Mouse (Mus musculus) urinary bladder, postnatal 25 days (tissue): ENCODE results near the gene Cdc42ep3.

Experiments
- DNase-seq: peaks from one replicate; pipeline ENCODE4 v3.0.0; 2022; ENCODE audit warnings: low spot score

Gene Cdc42ep3

DNA sequence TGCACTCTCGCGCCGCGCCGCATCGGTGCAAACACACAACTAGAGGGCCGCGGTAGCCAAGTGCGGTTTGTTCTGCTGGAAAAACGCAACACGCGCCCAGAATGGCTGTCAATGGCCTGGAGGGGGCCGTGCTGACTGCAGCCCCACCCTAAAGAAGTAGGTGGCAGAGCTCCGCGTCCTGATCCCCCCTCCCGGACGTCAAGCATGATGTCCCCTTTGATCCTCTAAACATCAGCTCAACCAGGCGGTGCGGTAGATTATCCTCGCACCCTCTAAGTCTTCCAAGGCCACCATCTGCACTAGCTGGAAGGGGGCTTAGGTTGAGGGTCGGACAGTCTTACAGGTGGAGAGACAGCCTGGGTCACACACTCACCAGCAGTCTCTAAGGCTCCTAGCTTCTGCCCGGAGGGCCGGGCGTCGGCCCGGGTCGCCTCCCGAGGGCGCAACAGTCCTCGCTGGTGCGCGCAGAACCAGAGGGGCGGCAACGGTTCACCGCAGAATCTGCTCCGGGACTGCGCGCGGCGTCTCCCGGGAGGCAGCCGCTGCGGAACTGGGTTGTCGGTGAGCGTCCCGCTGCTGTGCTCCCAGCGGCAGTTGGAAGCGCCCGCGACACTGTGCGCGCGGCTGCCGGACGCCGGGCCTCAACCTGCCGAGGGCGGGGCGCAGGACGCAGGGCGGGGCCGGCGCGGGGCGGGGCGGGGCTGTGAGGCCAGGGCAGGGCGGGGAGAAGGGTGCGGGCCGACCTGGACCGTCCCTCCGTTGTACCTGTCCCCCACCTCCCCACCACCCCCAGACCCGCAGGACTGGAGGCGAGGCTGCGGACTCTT lies at the start of gene Cdc42ep3:
TSS of gene Cdc42ep3 (minus strand) at position 648 of the 827 bp plus-strand sequence.
- DNase-seq = peak; percentile 78

DNA sequence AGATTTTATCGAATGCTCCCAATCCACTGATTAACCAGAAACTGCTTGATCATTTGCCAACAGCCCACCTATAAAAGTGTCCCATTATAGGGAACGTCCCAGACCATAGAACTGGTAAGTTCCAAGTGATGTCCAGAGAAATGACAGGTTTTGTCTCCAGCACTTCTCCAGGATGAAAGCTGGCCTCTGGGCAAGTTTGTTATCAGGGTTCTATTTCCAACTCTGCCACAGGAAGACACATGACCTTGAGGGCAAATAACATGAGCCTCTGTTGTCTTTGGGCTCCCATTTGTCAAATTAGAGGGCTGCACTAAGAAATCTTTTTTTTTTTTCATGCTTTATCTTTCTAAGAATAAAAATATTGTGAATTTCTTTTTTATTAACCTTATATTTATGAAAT lies 45.5 kb upstream of the Cdc42ep3 start:
- no peak for DNase-seq

DNA sequence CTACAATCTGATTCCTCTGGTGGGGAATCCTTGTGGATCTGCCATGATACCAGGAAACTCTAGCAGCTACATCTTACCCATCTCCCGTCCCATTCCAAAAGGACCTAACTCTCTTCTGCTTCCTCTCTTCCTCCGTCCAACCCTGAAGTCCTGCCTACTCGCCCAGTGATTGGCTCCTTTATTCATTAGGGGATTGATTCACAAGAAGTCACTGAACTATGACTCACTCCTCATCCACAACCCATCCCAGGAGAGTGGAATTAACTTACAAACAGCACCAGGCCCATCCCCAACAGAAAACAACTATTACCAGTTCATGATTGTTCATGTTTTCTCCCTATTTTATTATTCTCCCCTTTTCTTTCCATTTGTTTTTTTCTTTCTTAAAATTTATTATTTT lies 43.5 kb upstream of the Cdc42ep3 start:
- no peak for DNase-seq

DNA sequence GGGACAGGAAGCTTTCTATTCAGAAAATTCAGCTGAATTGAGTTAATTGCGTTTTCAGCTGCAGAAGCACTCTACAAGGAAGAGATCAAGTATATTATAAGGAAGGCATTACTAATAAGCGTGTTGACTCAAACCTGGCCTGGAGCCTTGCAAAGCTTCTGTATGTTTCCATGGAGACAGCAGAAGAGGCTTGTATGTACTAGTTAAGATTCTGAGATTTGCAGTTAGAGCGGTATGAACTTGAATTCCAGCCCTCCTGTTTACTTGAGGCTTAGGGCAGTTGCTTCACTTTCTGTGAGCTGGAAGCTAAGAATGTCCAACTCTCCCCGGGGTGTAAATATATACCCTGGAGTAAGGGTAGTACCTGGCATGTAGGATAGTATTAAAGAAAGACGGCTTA lies 39.9 kb upstream of the Cdc42ep3 start:
- no peak for DNase-seq

DNA sequence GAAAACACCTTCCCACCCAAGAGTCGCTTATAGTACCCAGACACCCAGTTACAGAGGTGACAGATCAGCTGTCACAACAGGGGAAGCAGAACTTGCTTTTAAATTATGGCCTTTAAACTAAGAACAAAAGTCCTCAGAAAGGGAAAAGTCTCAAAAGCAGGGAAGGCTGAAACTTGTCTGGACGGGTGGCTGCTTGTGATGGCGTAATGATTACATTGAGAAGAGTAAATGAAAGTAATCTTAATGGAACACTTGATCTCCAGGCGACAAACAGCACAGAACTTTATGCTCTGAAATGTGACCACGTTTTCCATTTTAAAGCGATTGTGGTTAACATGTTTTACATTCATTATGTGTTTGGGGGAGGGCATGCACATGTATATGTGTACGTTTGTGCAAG lies 39.0 kb upstream of the Cdc42ep3 start:
- DNase-seq = no peak

DNA sequence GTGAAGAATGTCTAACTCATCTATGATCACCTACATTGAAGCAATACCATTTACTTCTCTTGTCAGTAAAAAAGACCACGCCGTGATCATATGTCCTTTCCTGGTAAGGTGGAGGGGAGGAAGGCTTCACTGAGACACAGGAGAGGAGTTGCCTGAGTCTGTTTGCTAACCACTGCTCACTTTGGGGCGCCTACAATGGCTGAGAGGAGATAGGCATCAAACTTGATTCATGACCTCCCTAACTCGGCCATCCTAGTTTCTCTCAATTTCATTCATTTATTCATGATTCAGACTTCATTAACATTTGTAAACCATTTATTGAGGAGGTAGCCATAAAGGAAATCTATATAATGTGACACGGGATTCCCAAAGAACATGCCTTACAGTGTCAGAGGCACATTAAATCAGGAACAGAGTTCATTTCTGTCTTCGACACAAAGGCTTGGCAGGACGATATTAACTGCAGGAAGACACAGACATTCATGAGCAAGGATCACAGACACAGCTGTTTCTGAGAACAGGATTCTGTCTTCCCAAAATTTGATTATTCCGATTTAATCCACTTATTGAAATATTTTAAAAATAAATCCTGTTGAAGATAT lies 32.7 kb upstream of the Cdc42ep3 start:
- DNase-seq = no peak

DNA sequence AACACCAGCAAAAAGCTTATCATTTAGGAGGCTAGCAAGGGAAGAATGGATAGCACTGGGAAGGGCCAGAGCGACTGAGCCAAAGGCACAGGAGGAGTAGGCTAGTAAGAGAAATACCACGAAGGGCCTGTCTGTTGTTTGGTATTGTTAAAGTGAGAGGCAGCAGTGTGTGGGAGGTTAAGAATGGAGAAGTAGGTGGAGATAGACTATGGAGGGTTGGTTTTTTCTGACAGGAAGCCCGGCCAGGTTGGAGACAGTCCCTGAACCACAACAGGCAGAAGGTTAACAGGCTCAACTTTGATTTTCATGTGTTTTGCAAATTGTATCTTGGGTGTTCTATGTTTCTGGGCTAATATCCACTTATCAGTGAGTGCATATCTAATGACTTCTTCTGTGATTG lies 26.6 kb upstream of the Cdc42ep3 start:
- no peak for DNase-seq

DNA sequence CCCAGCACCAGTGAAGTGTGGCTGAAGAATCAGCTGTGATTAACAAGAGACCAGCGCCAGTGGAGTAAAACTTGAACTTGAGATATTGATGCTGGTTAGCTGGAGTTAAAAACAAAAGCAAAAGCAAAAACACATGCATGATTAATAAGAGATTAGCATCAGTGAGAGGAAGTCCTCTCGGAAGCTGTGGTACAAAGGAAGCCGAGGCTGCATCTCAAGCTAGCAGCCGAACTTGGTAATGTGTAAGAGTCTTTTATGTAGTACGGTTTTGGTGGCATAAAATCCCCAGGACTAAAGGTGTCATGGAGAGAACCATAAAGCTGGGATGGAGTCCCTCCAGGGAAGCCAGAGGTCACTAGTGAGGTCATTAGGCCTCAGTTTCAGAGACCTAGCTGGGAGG lies 24.3 kb upstream of the Cdc42ep3 start:
- DNase-seq = no peak

DNA sequence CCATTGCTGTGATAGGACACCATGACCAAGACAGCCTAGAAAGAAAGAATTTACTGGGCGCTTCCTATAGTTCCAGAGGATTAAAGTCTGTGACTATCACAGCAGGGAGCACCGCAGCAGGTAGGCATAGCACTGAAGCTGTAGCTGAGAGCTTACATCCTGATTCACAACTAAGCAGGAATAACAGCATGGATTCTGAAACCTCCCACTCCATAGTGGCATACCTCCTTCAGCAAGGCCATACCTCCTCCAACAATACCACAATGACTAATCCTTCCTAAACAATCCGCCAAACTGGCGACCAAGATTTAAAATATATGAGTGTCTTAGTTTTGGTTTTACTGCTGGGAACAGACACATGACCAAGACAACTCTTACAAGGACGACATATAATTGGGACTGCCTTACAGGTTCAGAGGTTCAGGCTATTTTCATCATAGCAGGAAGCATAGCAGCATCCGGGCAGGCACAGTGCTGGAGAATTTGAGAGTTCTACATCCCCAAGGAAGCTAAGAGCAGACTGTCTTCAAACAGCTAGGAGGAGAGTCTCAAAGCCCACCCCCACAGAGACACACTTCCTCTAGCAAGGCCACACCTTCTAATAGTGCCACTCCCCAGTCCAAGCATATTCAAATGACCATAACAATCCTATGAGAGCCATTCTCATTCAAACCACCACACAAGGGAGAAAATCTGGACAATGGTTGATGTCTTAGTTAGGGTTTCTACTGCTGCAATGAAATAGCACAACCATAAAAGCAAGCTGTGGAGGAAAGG lies 21.7 kb upstream of the Cdc42ep3 start:
- no peak for DNase-seq

DNA sequence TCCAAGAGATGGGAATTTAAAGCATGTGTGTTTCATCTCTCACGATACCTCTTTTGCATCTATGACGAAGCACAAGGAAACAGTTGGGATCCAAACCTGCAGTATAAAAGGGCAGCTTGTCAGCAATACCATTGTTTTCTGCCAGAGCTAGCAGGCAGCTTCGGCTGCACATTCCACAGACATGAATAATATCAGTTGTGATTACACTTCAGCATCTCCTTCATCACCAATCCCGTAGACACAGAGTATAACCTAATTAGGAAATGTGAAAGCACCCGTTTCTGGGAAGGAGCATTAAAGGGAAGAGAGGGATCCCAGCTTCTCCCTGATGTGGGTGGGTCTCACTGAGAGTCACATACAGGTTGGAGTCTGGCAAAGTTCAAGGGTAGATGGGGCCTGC lies 18.1 kb upstream of the Cdc42ep3 start:
- no peak for DNase-seq

DNA sequence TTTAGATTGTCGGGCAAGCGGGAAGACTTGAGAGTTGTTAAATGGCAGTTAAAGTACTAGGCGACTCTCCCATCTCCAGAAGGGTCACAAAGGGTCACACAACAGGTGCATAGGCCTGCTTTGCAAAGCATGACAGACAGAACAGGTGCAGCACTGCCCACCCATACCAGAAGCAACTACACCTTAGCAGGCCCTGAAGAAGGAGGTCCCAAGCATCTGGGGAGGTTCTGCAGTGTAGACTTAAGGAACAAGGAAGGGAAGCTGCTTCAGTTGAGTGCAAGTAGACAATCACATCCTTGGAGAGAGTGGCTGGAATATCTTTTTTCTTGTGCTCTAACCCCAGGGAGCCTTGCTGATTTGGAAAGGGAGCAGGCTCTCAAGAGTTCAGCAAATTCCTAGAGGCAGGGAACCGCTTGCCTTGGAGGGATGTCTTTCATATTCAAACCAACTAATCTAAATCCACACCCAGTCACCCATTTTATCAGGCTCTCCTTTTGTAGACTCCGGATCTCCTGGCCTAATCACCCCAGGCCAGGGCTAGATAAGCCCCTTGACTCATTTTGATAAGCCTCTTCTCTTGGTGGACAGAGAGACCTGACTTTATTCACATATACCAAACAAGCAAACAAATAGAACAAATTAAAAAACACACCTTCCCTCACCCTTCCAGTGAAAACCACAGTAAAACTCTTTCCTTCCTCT lies 10.0 kb upstream of the Cdc42ep3 start:
- no peak for DNase-seq

DNA sequence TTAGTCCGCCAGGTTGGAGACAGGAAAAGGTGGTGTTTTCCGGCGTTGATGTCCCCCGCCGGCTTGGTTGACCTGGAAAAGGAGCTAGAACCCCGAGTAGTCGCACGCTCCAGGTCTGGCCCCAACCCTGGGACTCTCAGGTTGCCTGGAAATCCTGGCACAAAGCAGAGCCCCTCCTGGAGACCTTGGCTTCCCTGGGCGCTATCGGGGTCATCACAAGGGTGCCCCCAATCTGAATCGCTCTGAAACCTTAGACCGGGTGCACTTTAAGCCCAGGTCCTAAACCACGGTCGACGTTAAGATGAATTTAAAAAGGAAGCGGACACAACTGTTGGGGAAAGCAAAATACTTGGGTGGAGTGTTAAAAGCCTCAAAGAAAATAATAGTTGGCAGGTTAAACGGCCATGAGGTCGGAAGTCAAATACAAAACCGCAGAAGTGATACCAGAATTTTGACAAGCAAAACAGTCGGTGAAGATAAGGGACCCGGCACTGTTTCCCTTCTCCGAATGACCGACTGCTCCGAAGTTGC lies 1.2 kb upstream of the Cdc42ep3 start:
- no peak for DNase-seq

DNA sequence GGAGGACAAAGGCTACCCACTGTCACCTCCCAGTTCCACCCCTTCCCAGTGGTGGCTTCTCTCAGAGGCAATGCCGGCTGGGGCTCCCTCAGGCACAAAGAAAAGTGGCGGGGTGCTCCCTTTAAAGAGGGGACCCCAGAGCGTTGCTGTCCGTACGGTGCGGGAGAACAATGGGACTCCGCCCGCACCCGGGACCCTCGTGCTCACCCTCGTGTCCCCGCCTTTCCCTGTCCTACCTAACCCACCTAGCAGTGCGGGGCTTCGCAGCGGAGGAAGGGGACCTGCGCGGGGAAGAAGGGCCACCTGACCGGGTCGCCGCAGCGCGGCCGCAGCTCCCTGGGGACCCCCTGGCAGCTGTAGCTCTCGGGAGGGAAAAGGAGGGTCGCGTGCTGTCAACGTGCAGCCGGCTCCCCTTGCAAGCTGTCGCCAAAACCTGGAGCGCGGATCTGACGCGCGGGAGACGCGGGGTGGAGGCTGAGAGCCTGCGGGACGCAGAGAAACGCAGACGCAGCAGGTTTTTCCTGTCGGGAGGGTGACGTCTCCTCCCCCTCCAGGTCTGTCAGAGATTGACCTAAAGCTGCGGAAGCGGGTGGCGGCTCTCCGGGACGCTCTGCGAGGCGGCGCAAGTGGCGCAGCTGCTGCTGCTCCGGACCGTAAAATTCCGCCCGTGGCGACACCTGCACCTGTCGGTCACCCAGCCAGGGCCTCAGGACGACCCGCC lies 540 bp upstream of the Cdc42ep3 start:
- peak; percentile 65 for DNase-seq

DNA sequence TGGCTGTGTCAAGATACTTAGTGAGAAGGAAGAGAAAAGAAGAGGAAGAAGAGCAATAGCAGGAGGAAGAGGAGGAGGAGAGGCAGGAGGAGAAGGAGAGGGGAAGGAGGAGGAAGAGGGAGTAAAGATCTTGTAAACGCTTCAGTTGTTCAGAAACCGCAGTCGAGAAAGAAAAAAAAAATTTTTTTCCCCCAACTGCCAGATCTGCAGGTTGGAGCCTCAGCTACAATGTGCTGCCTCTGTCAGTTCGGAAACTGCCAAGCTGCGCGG lies 782 bp downstream of the Cdc42ep3 start:
- DNase-seq = no peak

DNA sequence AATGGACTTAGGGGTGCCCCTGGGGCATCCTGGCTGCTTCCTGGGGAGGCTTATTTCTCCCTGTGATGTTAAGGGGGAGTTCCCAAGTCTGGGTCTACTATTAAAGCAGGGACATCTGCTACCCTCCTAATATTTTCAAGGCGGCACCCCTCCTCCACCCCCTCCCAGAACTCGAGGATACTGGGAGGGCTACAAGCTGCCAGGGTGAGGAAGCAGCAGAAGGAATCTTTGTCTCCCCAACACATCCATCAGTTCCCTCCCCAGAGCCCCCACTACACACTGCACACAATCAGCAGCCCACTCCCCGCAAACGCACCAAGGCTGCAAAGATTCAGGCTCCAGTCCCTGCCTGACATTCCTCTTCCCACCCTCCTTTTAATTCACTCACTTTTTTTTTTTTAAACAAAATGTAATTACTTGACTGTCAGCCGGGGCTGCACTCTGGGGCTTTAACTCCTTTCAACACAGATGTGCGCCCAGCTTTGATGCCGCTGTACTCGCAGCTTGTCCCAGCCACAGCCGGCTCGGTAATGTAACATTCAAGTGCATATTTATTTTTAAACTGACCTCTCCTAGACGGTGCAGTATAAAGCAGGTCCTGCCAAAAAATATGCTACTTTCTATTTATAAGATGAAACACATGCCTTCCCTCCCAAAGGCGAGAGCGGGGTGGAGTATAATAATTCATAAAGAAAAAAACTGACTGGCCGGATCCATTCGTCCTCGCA lies 1.3 kb downstream of the Cdc42ep3 start:
- DNase-seq = no peak

DNA sequence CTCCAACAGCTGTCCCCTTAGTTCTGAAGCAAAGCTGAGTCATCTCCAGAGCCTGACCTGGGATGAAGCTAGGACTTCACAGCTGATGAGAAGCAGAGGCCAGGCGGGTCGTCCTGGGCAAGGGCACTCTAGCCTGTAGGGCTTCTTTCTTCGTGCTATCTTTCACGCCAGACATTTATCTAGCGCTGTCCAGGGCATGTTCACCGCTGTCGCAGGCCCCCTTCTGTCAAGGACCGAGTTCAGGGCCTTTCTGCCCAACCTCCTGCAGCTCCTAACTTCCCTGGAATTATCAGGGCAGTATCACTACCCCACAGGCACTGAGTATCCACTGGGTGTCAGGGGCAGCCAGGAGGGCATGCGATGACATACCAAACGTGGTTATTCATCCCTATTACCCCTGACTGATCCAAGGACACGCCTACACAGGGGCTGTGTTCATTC lies 4.1 kb downstream of the Cdc42ep3 start:
- no peak for DNase-seq

DNA sequence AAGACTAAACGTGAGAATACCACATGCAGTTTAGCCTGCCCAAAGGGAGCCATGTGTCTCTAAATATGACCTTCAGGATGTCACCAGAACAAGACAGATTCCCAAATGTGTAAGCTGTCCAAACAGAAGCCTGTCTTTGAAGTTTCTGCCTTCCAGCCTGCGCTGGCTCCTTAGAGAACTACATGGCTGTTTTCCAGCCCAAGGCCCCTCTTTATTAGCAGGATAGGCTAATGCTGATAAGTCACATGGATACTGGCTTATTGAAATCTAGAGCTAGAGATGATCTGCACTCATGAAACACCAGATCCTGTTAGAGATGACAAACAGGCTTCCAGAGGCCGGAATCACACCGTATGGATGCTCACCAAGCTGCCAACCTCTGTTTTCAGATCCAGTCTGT lies 5.5 kb downstream of the Cdc42ep3 start:
- DNase-seq = no peak

DNA sequence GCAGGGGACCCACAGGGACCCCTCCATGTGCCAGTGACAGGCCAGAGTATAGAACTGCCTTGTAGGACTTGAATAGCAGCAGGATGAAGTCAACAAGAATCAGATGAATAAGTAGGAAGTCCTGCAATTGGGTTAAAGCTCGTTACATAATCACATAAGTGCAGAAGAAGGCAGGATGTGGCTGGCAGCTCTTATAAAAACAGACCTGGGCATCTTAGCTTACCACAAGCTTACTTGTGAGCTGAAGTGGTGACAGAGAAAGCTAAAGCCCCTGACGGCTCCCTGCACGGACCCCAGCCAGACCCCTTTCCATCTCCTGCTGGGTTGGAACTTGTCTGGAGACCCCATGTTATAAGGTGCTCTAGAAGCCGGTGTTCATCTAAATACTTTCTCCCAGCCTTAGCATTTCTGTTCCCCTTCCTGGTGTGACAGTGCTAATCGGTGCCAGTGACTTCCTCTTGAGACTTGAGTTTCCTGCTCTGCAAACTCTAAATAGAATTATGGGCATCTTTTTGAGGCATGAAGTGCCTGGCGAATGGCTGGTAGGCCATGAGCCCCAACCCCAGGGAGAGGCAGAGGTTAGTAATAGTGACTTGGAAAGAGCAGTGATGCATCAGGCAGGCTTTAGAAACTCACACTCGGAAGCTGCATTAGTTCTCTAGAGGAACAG lies 6.8 kb downstream of the Cdc42ep3 start:
- no peak for DNase-seq

DNA sequence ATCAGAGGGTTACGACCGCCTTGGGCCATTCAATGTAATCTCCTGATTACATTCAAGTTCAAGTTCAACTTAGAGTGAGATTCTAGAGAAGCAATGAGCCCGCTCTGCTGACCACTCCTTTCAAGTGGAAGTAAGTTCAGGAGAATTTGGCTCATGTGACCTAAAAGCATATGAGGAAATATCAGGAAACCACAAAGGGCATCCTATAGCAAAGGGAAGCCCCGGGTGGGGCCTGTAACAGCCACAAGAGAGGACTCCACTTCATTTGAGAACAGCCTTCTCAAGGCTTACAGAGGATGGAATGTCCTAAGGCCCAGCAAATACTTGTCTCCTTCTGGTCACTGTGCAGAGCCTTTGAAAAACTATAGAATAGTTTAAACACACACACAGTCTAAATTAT lies 7.6 kb downstream of the Cdc42ep3 start:
- no peak for DNase-seq

DNA sequence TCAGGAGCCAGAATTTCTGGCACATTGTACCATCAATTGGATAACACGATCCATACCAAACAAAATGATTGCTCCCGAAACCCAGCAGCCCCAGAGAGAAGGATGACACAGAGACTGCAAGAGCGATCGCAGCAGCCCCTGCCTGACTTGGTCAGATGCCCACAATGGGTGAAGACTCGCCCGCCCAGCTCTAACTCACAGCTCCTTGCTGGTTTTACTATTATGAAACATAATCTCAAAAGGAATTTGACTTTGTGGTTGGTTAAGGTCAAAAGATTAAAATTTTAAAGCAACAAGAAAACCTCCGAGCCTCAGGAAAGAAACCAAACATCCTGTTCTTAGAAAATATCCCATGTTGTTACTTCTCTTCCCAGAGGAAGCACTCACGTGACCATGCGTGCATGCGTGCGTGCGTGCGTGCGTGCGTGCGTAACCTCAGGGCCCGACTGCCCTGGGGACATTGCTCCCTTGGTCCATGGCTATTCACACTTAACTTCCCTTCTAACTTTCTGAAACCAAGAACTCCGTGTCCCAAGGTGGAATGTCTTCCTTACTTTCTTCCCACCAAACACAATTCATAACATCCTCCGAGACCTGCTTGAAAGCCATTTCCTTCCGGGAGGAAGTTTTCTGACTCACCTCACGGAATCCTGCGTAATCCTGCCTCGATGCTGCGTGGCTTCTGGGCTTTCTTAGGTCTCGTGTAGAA lies 9.7 kb downstream of the Cdc42ep3 start:
- DNase-seq = no peak
